Mouse (Mus musculus) hematopoietic stem cell, adult 5-6 weeks (primary cell): ENCODE data around the gene Epo. TPM values are rescaled to one million over a fixed set of nuclear protein-coding genes. Genes with fewer than 3 reads are reported as not detected.

Experiments
- ATAC-seq, 2 experiments: fragments of 125-278 bp in 1 of 2; replicated peaks in 1 of 2; 2 replicates each; pipeline ENCODE4 v1.8.0; 2016 to 2017; ENCODE audit warnings: inconsistent platforms in 2 of 2, mild to moderate bottlenecking in 2 of 2, moderate number of reproducible peaks in 2 of 2, low read depth in 1 of 2, moderate TSS enrichment in 1 of 2; ENCODE audit not compliant: low FRiP score in 2 of 2, poor library complexity in 2 of 2, severe bottlenecking in 2 of 2, insufficient read depth in 1 of 2, low TSS enrichment in 1 of 2
- total RNA-seq: library from RNA; stranded (forward); fragments of 172-1452, 232-1000 nt; gene quantifications from 2 replicates; pipeline ENCODE4 v1.2.3, GENCODE M21; 2017

The Epo gene
- total RNA-seq, 1 experiment from 2014 or later: not detected

DNA sequence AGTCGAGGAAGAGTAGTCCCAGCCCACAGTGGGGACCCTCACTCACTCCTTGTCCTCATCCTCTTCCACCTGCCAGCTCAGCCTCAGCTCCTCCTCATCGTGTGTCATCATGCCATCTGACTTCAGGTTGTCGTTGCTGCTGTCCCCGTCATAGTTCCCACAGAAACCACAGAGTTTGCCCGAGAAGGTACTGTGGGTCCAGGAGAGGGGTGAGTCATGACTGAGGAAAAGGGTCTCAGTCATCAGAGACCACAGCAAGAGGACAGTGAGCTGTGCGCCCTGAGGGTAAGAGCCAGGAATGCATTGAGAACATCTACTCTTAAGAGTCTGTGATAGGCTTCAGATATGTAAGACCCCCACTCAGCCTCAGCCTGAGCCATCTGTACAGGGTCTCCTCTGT is 77.8 kb downstream of the Epo start:
- no peak for ATAC-seq

DNA sequence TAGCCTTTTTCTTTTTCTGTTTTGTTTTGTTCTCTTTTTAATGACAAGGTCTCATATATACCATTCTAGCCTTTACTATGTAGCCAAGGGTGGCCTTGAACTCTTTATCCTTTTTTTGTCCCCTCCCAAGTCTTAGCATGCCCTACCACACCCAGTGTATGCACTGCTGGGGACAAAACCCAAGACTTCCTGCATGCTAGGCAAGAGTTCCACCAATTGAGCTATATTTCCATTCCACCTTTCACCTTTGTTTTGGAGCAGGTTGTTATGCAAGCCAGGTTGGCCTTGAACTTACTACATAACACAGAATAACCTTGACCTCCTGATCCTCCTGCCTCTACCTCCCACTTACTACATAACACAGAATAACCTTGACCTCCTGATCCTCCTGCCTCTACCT is 87.5 kb downstream of the Epo start:
- ATAC-seq: no peak

DNA sequence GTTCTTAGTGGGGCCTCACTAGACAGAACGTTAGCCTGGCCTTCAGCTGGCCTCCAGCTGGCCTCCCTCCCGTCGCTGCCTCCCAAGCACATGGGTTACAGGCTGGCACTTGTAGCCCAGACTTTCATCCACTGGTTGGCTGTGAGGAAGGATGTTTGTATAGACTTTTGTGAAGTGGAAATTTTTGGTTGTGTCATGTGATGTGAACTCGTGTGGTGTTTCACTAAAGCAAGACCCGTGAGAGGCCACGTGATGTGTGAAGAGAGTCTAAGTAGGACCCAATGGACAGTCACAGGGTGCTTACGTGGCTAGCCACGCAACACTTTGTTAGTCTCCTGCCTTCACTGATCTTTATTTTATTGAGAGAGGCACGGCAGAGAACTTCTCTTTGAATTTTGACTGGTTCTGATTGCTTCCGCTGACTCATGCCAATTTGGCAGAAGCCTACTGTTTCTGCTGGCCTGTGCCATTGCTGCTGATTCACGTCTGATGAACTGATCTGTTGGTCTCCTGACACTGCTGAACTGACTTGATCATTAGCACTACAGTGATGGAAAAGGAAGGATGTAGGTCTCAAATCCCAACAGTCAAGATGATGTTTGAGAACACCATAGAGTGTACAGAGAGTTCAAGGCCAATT is 92.7 kb downstream of the Epo start:
- ATAC-seq: peak; percentile 59 to 62; a peak in 3 of 4 replicates

DNA sequence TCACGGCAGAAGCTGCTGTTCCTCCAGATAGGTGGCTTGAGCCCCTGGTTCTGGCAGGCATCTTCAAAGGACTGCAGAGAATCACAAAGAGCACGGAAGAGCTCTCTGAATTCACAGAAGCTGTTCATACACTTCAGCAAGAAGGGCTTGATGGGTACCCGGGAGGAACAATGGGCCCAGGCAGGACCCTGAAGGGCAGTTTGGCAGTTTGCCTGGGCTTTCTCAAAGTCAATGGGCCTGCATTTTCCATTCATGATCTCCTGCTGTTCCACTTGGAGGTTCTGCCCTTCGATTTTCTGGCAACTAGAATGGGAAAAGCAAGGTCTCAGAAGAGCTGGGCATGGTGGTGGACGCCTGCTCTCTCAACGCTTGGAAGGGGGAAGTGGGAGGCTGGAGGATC is 99.2 kb downstream of the Epo start:
- ATAC-seq: no peak

Other genes with a start within 250 kb of the Epo start
- 1.3 and 1.9 TPM in 2 replicates for gene Ache, start 245.7 kb downstream of the Epo start, total RNA-seq
- gene Ufsp1, start 238.6 kb downstream of the Epo start, total RNA-seq: 0.94 and 3.6 TPM in 2 replicates
- gene Srrt, start 225.6 kb downstream of the Epo start, total RNA-seq: 313 and 317 TPM in 2 replicates
- 17.0 and 21.4 TPM in 2 replicates for gene Trip6, start 218.8 kb downstream of the Epo start, total RNA-seq
- gene Slc12a9, start 199.6 kb downstream of the Epo start, total RNA-seq: 4.2 and 8.9 TPM in 2 replicates
- gene Ephb4, start 183.1 kb downstream of the Epo start, total RNA-seq: 1.3 and 3.7 TPM in 2 replicates
- 0.35 and 0.50 TPM in 2 replicates for gene Zan, start 56.2 kb downstream of the Epo start, total RNA-seq
- gene Pop7, start 30.7 kb downstream of the Epo start, total RNA-seq: 22.0 and 22.1 TPM in 2 replicates
- 13.4 and 16.3 TPM in 2 replicates for gene Gigyf1, start 14.7 kb downstream of the Epo start, total RNA-seq
- 147 and 171 TPM in 2 replicates for gene Gnb2, start 268 bp upstream of the Epo start, total RNA-seq
- gene Actl6b, start 20.3 kb upstream of the Epo start, total RNA-seq: not detected in 2 replicates
- gene Tfr2, start 36.6 kb upstream of the Epo start, total RNA-seq: 39.0 and 50.7 TPM in 2 replicates
- 8.3 and 10.3 TPM in 2 replicates for gene Mospd3, start 67.8 kb upstream of the Epo start, total RNA-seq
- not detected in 2 replicates for gene Pcolce, start 80.5 kb upstream of the Epo start, total RNA-seq
- not detected in 2 replicates for gene Fbxo24, start 95.8 kb upstream of the Epo start, total RNA-seq
- gene Lrch4, start 95.9 kb upstream of the Epo start, total RNA-seq: 26.4 and 43.3 TPM in 2 replicates
- gene Gm20605, start 95.9 kb upstream of the Epo start, total RNA-seq: 4.0 and 6.4 TPM in 2 replicates
- gene Sap25, start 108.1 kb upstream of the Epo start, total RNA-seq: 8.6 and 12.9 TPM in 2 replicates
- not detected in 2 replicates for gene Irs3, start 112.5 kb upstream of the Epo start, total RNA-seq
- gene Agfg2, start 151.5 kb upstream of the Epo start, total RNA-seq: 8.4 and 11.0 TPM in 2 replicates
- gene Nyap1, start 208.4 kb upstream of the Epo start, total RNA-seq: 0.05 and 0.25 TPM in 2 replicates
- 61.0 and 67.7 TPM in 2 replicates for gene Tsc22d4, start 212.5 kb upstream of the Epo start, total RNA-seq
- gene Ppp1r35, start 245.6 kb upstream of the Epo start, total RNA-seq: 15.3 and 61.5 TPM in 2 replicates